Mouse (Mus musculus) spleen, postnatal 0 days (tissue): ENCODE results near the gene Slc26a1. TPM values are rescaled to one million over a fixed set of nuclear protein-coding genes. Genes with fewer than 3 reads are reported as not detected.

ENCODE experiments used
- polyA plus RNA-seq: library from polyadenylated mRNA; unstranded; fragments of >200 nt; fragmentation: Nextera tagmentation; extraction: Ambion mirVana; gene quantifications from 2 replicates; pipeline ENCODE4 v1.2.1, GENCODE M21; 2015

Slc26a1 gene
- polyA plus RNA-seq: 8.5 and 11.3 TPM in 2 replicates

GRCm38 (mm10) chr5:108675251-108675816 is at the start of gene Slc26a1:
Gene Slc26a1 (minus strand): TSS chr5:108675569.

GRCm38 (mm10) chr5:108692271-108692670 is 16.9 kb upstream of the Slc26a1 start, which contains the start of gene Fgfrl1:
Gene Fgfrl1 (plus strand): TSS chr5:108692382.

GRCm38 (mm10) chr5:108668977-108669936 is 6.1 kb downstream of the Slc26a1 start, which contains the start of gene Dgkq:
Gene Dgkq (minus strand): TSS chr5:108669672.

GRCm38 (mm10) chr5:108659698-108660631 is 15.4 kb downstream of the Slc26a1 start, which contains the start of gene Idua:
Gene Idua (plus strand): TSS chr5:108660331.

GRCm38 (mm10) chr5:108629634-108630483 is 45.5 kb downstream of the Slc26a1 start, which contains the start of the genes Gak and Tmem175:
Gene Gak (minus strand): TSS chr5:108629755.
Gene Tmem175 (plus strand): TSS chr5:108629770.

Other genes with a start within 250 kb of the Slc26a1 start
- gene Atp5k, start 241.1 kb downstream of the Slc26a1 start, polyA plus RNA-seq: 300 and 334 TPM in 2 replicates
- gene Mfsd7a, start 226.7 kb downstream of the Slc26a1 start, polyA plus RNA-seq: 0.24 and 0.34 TPM in 2 replicates
- gene Pcgf3, start 214.3 kb downstream of the Slc26a1 start, polyA plus RNA-seq: 6.2 and 6.6 TPM in 2 replicates
- 0.12 TPM in 1 of 2 replicates, not detected in the other for gene Cplx1, start 125.5 kb downstream of the Slc26a1 start, polyA plus RNA-seq
- gene Gak, start 45.8 kb downstream of the Slc26a1 start, polyA plus RNA-seq: 25.4 and 27.5 TPM in 2 replicates
- gene Tmem175, start 45.8 kb downstream of the Slc26a1 start, polyA plus RNA-seq: 13.6 and 15.8 TPM in 2 replicates
- 4.3 and 5.1 TPM in 2 replicates for gene Idua, start 15.2 kb downstream of the Slc26a1 start, polyA plus RNA-seq
- gene Dgkq, start 5.9 kb downstream of the Slc26a1 start, polyA plus RNA-seq: 2.6 and 4.0 TPM in 2 replicates
- gene Fgfrl1, start 16.8 kb upstream of the Slc26a1 start, polyA plus RNA-seq: 8.7 and 9.4 TPM in 2 replicates
- gene Rnf212, start 99.4 kb upstream of the Slc26a1 start, polyA plus RNA-seq: 1.2 and 1.6 TPM in 2 replicates
- 0.28 TPM in 1 of 2 replicates, not detected in the other for gene Tmed11, start 119.8 kb upstream of the Slc26a1 start, polyA plus RNA-seq
- not detected in 2 replicates for gene Vmn2r8, start 133.3 kb upstream of the Slc26a1 start, polyA plus RNA-seq
- not detected in 2 replicates for gene Vmn2r9, start 177.0 kb upstream of the Slc26a1 start, polyA plus RNA-seq